Mouse (Mus musculus) forebrain, embryonic 11.5 days (tissue): Measurements from ENCODE around the gene Cacna1c. TPM values are rescaled to one million over a fixed set of nuclear protein-coding genes. Genes with fewer than 3 reads are reported as not detected.

Experiments
- ATAC-seq: fragments of 200-750 bp; cut with Nextera tagmentation; replicated peaks from 2 replicates; pipeline ENCODE4 v1.8.0; 2017; ENCODE audit warnings: moderate TSS enrichment; ENCODE audit not compliant: low FRiP score
- DNase-seq: peaks from one replicate; pipeline ENCODE4 v3.0.0-alpha.2; 2017; ENCODE audit warnings: low spot score
- H3K27ac ChIP-seq: fragments of 300-500 bp; sonication (generic); 2 replicates; pipeline ENCODE4 v1.5.1; 2014; ENCODE audit warnings: low read depth, low read length
- H3K27me3 ChIP-seq: fragments of 300-500 bp; sonication (generic); 2 replicates; pipeline ENCODE4 v1.6.1; 2014; ENCODE audit warnings: mild to moderate bottlenecking, low read length, mixed read lengths; ENCODE audit not compliant: control insufficient read depth, insufficient read depth
- H3K36me3 ChIP-seq: fragments of 300-500 bp; sonication (generic); 2 replicates; pipeline ENCODE4 v1.6.1; 2014; ENCODE audit warnings: mild to moderate bottlenecking, low read length, moderate library complexity, mixed read lengths; ENCODE audit not compliant: control insufficient read depth, insufficient read depth
- H3K4me1 ChIP-seq: fragments of 300-500 bp; sonication (generic); replicated peaks from 2 replicates; pipeline ENCODE4 v1.6.1; 2014; ENCODE audit warnings: low read length, mixed read lengths; ENCODE audit not compliant: control insufficient read depth, insufficient read depth
- H3K4me2 ChIP-seq: fragments of 300-500 bp; sonication (generic); 2 replicates; pipeline ENCODE4 v1.6.1; 2014; ENCODE audit warnings: low read depth, mild to moderate bottlenecking, low read length, moderate library complexity, mixed read lengths; ENCODE audit not compliant: severe bottlenecking
- H3K4me3 ChIP-seq: fragments of 300-500 bp; sonication (generic); 2 replicates; pipeline ENCODE4 v1.5.1; 2014; ENCODE audit warnings: low read depth, low read length
- H3K9ac ChIP-seq: fragments of 300-500 bp; sonication (generic); 2 replicates; pipeline ENCODE4 v1.6.1; 2014; ENCODE audit warnings: low read length
- H3K9me3 ChIP-seq: fragments of 300-500 bp; sonication (generic); 2 replicates; pipeline ENCODE4 v1.6.1; 2016; ENCODE audit warnings: low read length, mixed read lengths; ENCODE audit not compliant: control insufficient read depth
- WGBS: fragments of 180-500 bp; shearing (Covaris S2); extraction: QIAGEN DNeasy Blood & Tissue Kit; methylation state at CpG from one replicate; pipeline ENCODE4 v1.1.7; 2014; 5-methylcytosine and 5-hydroxymethylcytosine counted together
- polyA plus RNA-seq: library from polyadenylated mRNA; unstranded; fragments of >200 nt; fragmentation: Nextera tagmentation; extraction: Ambion mirVana; gene quantifications from 2 replicates; pipeline ENCODE4 v1.2.1, GENCODE M21; 2014

Cacna1c gene
- 3.4 and 4.8 TPM in 2 replicates for polyA plus RNA-seq

DNA sequence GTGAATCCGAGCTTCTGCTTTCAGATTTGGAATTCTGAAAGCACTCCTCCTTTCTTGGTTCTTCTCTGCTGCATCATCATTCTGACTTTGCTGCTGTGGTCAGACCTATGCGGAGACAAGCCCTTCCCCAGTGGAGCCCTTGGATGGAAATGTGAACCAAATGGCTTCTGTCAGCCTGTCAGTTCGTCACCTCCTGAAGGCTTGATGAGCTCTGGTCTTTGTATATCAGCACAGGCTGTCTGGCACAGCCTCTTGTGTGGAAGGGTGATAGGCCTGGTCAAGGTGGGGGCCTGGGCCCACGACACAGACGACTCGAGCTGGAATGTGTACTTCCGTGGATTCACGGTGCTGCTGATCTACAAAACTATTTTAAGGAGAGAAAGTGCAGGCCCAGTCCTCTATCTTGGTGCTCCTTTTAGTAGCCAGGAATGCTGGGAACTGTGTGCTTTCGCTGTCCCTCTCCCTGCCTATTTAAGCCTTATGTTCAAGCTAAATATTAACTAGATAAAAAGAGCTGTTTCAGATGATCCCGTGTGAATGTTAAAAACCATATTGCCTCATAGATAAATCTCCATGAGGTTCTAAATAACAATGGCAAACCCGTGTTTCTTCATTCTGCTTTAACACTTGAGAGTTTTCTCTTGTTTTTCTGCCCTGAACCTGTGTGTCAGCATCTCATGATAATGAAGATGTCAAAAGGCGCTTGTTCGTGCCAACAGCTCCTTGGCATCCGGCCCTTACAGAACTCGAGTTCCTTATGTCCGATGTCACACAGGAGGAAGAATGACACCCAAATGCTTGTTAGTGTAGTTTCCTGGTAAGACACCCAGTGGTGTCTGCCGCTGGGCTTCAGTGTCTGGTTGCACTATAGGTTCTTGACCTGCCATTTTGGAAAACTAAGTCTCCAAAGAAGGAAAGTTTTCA is at the start of gene Cacna1c:
Gene Cacna1c, minus strand, starts transcription at position 37 of the 924 bp plus-strand sequence.
- no peaks in the 10 kb centered on the region for H3K9me3 ChIP-seq
- ATAC-seq (no peak), DNase-seq (peak; percentile 42)
- H3K4me1 ChIP-seq = peaks cover 7% of the 10 kb centered on the region; the same call in 1 of the 2 replicates
- no peak within 1 kb of the TSS for H3K4me2 ChIP-seq
- H3K4me3 ChIP-seq = no peak within 1 kb of the TSS
- 93% methylated on average over 17 of the region's 17 CpGs for WGBS
- no peak within 1 kb of the TSS for H3K9ac ChIP-seq
- H3K36me3 ChIP-seq = peaks cover 2% of the 10 kb centered on the region; the same call in 1 of the 2 replicates
- no peaks in the 10 kb centered on the region for H3K27me3 ChIP-seq
- no peak within 1 kb of the TSS for H3K27ac ChIP-seq

DNA sequence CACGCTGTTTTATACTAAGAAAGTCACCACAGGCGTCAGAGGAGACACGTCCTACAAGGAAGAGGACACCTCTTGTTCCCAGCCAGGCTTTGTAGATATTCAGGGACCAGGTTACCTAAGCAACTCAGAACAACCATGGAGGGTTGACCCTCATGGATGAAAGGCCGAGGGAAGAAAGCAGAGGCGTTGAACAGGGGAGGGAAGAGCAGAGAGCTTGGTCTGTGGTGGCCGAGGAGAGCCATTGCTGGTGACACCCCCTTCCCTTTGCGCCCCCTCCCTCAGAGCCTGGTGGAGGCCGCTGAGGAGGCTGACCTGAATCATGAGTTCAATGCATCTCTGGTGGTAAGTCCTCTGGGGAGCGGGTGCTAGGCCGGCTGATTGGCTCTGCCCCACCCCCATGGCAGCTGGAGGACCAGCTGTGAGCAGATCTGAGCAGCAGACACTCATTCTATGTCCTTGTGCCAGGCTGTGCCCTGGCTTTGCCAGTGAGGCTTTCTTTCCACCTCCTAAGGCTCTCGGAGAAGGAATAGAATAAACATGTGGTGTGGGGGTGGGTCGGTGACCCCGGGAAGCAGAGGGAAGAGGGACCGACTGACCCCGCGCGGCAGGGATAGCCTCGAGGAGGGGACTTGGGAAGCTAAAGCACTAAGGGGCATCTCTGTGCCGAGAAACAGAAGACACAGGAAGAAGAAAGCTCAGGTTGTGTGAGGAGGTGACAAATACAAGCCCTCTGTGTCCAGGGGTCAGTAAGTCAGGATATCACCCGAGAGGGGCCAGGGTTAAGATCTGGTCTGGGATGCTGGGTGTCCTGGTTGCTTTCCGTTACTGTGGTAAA is 44.9 kb upstream of the Cacna1c start:
- Histone ChIP-seq H3K36me3 (no peaks in the 10 kb centered on the region), H3K27me3 (no peaks in the 10 kb centered on the region), H3K9me3 (peaks cover 2% of the 10 kb centered on the region), H3K4me1 (no peaks in the 10 kb centered on the region; the same call in 1 of the 2 replicates), H3K4me3 (no peak overlapping the region), H3K4me2 (no peak overlapping the region), H3K9ac (no peak overlapping the region), H3K27ac (no peak overlapping the region)
- 67% methylated on average over 21 of the region's 21 CpGs for WGBS
- ATAC-seq = no peak
- no peak for DNase-seq

DNA sequence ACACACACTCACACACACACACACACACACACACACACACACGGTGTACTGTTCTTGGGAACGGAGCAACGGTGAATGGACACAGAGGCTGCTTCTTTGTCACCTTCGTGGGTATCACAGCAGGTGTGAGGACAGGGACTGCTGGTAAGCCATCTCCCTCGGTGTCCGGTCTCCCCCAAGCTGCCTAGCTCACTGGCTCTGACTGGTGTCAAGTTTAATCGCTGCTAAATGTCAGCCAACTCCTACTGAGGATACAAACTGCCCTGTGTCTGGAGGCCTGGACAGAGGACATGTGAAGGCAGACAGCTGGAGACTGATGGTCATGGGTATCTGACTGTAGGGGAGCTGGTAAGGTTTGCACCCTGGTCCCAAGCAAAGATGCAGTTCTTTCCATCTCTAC is 44.0 kb upstream of the Cacna1c start:
- WGBS = 78% methylated on average over 7 of the region's 7 CpGs
- Histone ChIP-seq H3K27me3 (no peaks in the 10 kb centered on the region), H3K4me1 (no peaks in the 10 kb centered on the region; the same call in 1 of the 2 replicates), H3K36me3 (no peaks in the 10 kb centered on the region), H3K9me3 (no peaks in the 10 kb centered on the region), H3K4me3 (no peak overlapping the region), H3K9ac (no peak overlapping the region), H3K27ac (no peak overlapping the region), H3K4me2 (no peak overlapping the region)
- ATAC-seq = no peak
- DNase-seq = no peak

DNA sequence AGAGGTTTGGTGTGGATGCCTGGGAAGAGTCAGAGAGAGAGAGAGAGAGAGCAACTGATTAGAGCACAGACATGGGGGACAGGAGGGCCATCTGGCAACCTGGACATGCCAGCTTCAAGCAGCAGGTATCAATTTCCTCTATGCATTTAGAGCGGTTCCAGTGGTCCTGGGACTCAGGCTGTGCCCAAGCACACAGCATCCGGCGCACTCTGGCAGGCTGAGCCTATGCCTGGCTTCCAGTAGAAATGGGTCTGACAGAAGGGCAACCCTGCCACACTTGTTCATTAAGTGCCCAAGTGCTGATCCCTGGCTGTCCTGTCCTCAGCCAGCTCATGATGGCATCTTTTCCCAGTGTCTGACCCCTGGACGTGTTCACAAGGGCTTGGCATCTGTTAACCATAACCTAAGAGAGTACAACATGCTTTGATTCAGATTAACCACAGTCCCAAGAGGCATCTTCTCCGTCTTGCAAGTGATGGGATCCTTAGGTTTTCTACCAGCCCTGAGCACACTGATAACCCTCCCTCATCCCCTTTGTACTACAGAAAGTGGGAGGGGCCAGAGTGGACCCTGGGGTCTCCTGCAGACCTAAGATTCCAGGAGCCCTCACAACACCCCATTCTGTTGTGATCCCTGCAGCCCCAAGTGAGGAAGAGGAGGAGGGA is 43.3 kb upstream of the Cacna1c start:
- DNase-seq (no peak), ATAC-seq (no peak)
- WGBS = 87% methylated on average over 5 of the region's 5 CpGs
- Histone ChIP-seq H3K27ac (no peak overlapping the region), H3K27me3 (no peaks in the 10 kb centered on the region), H3K4me2 (no peak overlapping the region), H3K9me3 (no peaks in the 10 kb centered on the region), H3K4me1 (no peaks in the 10 kb centered on the region; the same call in 1 of the 2 replicates), H3K9ac (no peak overlapping the region), H3K4me3 (no peak overlapping the region), H3K36me3 (no peaks in the 10 kb centered on the region)

DNA sequence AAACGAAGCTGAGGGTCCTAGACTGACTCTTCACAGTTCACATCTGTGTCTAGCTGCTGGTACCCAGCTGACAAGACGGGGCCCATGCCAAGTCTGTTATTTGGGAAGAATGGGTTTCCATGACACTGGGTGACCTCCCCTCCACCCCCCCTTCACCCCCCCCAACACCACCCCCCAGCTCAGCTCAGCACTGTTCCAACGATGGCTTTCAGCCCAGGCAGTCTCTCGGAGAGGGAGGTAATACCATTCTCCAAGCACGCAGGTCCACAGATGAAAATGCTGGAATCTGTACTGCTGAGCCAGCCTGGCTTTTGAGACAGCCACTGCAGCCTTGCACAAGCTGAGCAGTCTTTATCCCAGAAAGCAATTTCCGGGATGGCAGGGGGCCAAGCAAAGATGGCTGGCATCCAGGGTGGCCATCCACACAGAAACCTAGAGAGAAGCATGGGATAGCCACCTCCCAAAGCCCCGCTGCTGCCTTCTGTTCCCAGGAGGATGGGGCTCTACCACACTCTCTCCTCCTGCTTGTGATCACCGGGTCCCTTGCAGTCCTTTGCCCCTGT is 41.3 kb upstream of the Cacna1c start:
- Histone ChIP-seq H3K9me3 (no peaks in the 10 kb centered on the region), H3K4me2 (no peak overlapping the region), H3K36me3 (no peaks in the 10 kb centered on the region), H3K27ac (no peak overlapping the region), H3K4me1 (no peaks in the 10 kb centered on the region; the same call in 1 of the 2 replicates), H3K4me3 (no peak overlapping the region), H3K27me3 (no peaks in the 10 kb centered on the region), H3K9ac (no peak overlapping the region)
- 66% methylated on average over 8 of the region's 8 CpGs for WGBS
- no peak for ATAC-seq
- DNase-seq = no peak

DNA sequence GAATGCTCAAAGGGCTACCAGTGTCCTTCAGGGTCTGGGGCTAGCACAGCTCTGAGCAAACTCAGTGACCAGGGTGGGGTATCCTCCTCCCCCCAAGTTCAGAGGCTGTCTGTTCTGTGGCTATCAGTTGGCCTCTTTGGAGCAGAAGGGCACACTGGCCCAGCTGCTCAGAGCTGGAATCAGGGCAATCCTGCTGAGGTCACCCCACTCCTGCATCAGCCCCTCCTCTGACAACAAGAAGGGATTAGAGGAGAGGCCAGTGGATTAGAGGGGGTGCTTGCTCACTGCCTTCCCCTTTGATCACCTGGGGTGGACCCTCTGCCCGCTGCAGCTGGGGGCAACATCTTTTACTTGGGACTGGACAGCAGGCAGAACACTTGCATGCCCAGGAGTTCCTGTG is 40.0 kb upstream of the Cacna1c start, which contains the start of gene Cacna2d4:
Gene Cacna2d4, plus strand, starts transcription at position 286 of the 400 bp plus-strand sequence.
- H3K27me3 ChIP-seq = no peaks in the 10 kb centered on the region
- no peaks in the 10 kb centered on the region for H3K9me3 ChIP-seq
- no peak within 1 kb of the TSS for H3K27ac ChIP-seq
- H3K36me3 ChIP-seq = no peaks in the 10 kb centered on the region
- no peaks in the 10 kb centered on the region; the same call in 1 of the 2 replicates for H3K4me1 ChIP-seq
- H3K9ac ChIP-seq = no peak within 1 kb of the TSS
- no peak within 1 kb of the TSS for H3K4me2 ChIP-seq
- WGBS = 67% methylated on average over 1 of the region's 1 CpGs
- ATAC-seq (no peak), DNase-seq (no peak)
- H3K4me3 ChIP-seq = no peak within 1 kb of the TSS

DNA sequence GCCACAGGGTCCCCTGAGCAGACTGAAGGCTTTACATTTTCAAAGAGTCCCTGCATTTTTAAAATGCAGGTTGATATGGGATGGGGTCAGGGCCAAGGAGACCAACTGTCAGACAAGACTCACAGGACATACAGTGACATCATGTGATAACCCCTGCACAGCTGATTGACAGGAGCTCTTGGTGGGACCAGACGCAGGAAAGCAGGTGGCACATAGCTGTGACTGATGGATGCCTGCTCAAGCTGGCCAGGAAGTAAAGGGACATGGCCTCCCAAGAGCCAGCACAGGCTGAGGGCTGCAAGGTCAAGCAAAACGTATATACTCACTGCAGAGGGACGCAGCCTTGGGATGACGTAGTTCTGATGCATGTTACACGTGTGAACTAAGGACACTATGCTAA is 39.2 kb upstream of the Cacna1c start:
- Histone ChIP-seq H3K9ac (no peak overlapping the region), H3K36me3 (no peaks in the 10 kb centered on the region), H3K4me3 (no peak overlapping the region), H3K4me2 (no peak overlapping the region), H3K27ac (no peak overlapping the region), H3K27me3 (no peaks in the 10 kb centered on the region), H3K9me3 (no peaks in the 10 kb centered on the region), H3K4me1 (no peaks in the 10 kb centered on the region; the same call in 1 of the 2 replicates)
- ATAC-seq (no peak), DNase-seq (no peak)
- WGBS = 87% methylated on average over 5 of the region's 5 CpGs

DNA sequence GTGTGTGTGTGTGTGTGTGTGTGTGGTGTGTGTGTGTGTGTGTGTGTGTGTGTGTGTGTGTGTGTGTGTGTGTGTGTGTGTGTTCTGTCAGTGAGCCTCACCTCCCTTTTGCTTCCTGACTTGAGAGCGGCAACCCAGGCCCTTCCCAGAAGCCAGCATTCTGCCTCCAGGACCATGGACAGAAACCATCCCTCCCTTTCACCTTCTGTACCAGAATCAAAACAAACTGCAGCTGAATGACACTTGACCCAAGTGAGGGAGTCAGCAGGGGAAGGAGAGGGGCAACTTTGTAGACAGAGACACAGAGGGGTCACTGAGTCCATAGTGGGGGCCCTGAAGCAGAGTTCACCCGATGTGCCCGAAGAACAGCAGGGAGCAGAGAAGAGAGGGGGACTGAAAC is 36.8 kb upstream of the Cacna1c start:
- Histone ChIP-seq H3K36me3 (no peaks in the 10 kb centered on the region), H3K9me3 (no peaks in the 10 kb centered on the region), H3K4me2 (no peak overlapping the region), H3K9ac (no peak overlapping the region), H3K4me1 (no peaks in the 10 kb centered on the region; the same call in 1 of the 2 replicates), H3K27ac (no peak overlapping the region), H3K27me3 (no peaks in the 10 kb centered on the region), H3K4me3 (no peak overlapping the region)
- WGBS = 46% methylated on average over 3 of the region's 3 CpGs
- ATAC-seq = no peak
- no peak for DNase-seq
